Mouse (Mus musculus): Measurements from ENCODE around the gene Agpat1.

Agpat1 gene

DNA sequence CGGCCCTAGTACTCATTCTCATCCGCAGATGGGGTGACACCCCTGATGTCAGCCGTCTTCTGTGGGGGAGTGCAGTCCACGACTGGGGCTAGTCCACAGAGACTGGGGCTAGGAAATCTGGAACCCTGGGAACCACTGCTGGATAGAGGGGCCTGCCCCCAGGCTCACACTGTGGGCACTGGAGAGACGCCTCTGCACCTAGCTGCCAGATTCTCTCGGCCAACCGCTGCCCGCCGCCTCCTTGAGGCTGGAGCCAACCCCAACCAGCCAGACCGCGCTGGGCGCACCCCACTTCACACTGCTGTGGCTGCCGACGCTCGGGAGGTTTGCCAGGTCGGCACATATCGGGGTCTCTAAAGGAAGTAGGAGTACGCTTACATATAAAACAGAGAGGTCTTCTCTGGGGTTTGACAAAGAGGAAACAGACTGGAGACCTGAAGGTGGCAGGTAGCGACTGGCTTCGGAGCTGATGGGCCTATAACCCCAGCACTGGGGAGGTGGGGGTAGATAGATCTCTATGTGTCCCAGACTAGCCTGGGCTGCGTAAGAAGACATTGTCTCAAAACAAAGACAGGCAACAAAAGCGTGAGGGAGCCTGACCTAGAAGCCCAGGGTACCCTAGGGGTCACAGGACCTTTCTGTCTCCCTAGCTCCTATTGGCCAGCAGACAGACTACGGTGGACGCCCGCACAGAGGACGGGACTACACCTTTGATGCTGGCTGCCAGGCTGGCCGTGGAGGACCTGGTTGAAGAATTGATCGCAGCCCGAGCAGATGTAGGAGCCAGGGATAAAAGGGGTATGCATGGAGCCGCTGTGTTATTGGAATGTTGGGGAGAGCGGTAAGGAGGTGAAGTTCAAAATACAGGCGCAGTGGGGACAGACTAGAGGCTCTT, 17.9 kb upstream of the Agpat1 start:
- no peak for DNase-seq (ENCODE audit: low spot score in 2 of 2)

DNA sequence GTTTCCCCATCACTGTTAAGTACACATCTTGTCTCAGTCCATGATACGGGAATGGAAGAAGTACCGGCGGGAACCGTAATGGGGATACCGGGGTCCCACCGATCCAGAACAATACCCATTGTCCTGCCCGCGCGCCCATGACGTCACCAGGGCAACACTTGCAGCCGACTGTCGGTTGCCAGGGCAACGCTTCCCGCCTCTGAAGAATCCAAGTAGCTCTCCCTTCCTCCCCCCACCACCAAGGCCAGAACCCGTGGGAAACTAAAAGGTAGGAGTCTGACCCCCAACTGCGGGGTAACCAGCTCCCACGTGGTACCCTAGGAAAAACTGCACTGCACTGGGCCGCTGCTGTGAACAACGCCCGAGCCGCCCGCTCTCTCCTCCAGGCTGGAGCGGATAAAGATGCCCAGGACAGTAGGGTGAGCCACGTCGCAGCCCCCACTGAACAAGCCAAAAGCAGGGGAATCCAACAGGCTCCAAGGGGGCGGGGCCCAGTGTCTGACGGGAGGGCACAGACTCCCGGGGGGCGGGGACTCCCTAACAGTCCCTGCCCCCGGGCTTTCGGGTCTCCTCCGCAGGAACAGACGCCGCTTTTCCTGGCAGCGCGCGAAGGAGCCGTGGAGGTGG, 17.2 kb upstream of the Agpat1 start:
- DNase-seq (ENCODE audit: low spot score in 2 of 2): peak; percentile 72 to 85

DNA sequence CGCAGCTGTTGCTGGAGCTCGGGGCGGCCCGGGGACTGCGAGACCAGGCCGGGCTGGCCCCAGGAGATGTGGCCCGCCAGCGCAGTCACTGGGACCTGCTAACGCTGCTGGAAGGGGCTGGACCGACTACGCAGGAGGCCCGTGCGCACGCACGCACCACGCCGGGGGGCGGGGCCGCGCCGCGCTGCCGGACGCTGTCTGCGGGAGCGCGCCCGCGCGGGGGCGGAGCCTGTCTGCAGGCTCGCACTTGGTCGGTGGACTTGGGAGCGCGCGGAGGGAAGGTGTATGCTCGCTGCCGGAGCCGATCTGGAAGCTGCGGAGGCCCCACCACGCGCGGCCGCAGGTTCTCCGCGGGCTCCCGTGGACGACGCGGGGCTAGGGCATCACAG, 16.6 kb upstream of the Agpat1 start:
- peak; percentile 92 to 97 for DNase-seq (ENCODE audit: low spot score in 2 of 2)

DNA sequence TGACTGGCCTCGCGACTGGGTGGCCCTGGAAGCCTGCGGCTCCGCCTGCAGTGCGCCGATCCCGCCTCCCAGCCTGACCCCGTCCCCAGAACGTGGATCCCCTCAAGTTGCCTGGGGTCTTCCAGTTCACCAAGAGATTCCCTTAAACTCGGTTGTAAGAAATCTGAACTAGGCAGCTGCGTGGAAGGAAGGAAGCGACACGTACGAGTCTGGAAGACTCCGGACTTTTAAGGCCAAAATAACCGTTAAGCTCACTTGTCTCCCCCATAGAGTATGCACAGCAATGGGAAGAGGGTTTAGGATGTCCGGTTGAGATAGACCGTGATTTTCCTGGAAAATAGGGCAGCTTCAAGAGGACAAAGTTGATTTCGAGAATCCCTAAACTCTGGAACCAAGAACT, 16.2 kb upstream of the Agpat1 start:
- no peak for DNase-seq (ENCODE audit: low spot score in 2 of 2)

DNA sequence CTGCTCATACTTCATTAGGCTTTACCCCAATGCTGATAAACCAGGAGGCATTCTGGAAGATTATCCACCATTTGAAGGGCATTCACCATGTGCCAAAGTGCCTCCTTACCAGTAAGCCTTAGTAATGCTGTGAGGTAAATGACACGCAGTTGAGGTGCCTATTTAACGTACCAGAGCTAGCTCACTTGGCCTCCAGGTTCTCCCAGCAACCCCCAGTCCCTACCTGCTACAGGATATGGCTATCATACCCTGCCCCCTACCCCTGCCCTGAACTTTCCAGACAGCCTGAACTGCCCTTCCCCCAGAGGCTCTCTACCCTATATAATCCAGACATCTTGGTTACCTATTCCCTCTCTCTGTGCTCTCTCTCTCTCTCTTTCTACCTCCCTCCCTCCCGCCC, 15.3 kb upstream of the Agpat1 start:
- no peak for DNase-seq (ENCODE audit: low spot score in 2 of 2)

DNA sequence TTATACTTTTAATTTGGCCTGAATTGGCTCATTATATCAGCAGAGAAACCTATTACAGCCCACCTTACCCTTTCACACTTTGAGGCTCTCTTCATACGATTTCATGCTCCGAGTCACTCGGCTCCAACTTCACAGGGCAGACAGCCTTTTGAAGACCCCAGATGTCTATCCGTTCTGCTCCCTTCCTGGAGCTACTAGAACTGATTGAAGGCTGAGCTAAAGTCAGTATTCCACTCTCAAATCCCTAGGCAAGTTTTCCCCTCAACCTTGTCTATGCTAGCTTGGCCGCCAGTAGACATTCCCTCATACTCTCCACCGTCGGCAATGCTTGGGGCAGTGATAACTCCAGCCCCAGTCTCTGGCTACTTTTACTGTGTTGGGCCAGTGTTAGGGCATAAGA, 14.9 kb upstream of the Agpat1 start:
- DNase-seq (ENCODE audit: low spot score in 2 of 2): no peak

DNA sequence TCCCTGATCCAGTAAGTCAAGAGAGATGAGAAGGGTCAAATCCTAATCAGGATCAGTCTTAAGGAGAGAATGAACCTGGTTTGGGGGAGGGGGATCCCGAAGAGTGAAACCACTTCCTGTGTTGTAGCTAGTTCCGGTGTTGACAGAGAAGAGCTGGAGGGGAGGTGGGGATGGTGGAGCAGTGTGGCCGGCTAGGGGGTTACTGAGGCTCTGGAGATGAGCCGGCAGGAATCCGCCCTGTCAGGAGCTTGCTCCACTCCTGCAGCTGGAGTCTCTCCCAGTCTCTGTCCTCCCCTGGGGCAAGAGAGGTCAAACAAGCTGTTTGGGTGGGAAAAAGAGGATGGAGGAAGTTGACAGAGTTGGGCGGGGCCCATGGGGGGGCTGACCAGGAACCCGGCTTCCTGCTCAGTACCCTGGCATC, 14.4 kb upstream of the Agpat1 start, which contains the start of gene Gpsm3:
Gpsm3 (plus strand) TSS at position 126 of the 421 bp plus-strand sequence.
- DNase-seq (ENCODE audit: low spot score in 2 of 2): no peak

DNA sequence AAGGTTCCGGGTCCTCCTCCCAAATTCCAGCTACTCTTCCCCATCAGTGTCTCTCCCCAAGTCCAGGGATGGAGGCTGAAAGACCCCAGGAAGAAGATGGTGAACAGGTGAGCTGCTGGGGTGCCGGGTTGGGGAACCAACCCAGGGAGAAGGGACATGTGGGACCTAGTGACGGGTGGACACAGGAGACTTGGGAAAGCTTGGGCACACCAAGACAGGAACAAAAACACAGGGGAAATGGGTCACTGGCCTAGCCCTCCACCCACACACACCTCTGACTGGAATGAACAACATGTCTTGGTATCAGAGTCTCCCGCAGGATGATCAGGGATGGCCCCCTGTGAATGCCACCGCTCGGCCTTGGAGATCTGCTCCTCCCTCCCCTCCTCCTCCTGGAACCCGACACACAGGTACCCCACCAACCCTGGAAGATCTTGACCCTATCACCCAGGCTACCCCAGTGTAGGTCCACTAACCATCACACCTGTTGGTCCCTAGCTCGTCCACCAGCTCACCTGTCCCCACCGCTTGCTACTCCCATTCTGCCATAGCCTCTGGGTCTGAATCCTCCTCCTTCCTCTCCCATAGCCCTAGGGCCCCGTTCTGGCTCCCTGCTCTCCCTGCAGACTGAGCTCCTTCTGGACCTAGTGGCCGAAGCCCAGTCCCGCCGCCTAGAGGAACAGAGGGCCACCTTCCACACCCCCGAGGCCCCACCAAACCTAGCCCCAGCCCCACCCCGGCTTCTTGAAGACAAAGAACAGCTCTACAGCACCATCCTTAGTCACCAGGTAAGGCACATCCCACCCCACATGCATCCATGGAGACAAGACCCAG, 13.7 kb upstream of the Agpat1 start:
- no peak for DNase-seq (ENCODE audit: low spot score in 2 of 2)

DNA sequence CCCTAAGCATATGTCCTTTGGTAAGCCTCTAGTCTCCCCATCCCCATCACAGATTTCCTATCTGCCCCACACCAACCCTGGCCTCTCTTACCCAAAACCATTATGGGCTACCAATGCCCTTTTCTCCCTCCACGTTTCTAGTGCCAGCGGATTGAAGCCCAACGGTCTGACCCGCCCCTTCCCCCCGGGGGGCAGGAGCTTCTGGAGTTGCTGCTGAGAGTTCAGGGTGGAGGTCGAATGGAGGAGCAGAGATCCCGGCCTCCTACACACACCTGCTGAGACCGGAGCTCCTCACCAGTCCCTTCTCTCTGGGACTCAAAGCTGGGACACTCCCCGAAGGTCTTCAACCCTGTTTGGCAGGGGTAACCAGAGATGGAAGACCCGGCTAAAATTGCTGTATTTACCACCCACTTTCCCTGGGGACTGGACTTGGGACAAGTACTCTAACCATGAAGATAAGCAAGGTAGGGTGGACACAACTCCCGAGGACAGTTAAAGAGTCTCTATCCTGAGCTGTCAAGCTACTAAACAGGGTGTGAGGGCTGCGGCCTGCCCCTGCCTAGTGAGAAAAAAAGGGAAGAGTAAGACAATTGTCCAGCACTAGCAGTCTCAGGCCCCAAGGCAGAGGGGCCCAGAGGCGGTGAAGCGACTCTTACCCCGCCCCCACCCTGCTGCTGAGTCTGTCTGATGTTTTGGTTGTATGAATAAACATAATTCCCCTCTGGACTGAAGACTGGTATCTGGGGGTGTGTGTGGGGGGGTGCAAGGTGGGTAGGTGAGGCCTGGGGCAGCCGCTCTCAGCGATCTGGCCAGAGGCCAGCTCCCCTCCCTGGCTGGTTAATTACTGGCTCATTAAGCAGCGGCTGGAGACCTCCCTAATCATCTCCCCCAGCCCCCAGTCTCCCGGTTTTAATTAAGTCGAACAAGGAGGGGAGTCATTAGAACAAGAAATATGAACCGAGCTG, 12.8 kb upstream of the Agpat1 start, which contains the start of gene Pbx2:
Pbx2 (plus strand) TSS at position 238 of the 965 bp plus-strand sequence.
- peak in 1 of 2 experiments; percentile 37 for DNase-seq (ENCODE audit: low spot score in 2 of 2)

DNA sequence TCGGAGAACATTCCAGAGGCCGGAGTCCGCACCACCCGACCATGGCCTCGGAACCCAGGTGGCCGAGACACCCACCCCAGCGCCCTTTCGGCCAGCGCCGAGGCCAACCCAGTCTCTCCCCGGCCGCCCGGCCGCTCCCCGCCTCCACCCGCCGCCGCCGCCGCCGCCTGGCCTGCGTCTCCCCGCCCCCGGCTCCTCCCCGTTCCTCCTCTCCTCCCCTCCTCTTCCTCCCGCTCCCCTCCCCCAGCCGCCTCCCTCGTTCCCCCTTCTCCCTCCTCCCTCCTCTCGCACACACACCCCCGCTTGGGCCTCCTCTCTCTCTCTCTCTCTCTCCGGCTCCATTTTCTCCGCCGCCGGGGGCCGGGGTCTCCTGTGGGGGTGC, 12.1 kb upstream of the Agpat1 start:
- DNase-seq (ENCODE audit: low spot score in 2 of 2): peak; percentile 77 to 88

DNA sequence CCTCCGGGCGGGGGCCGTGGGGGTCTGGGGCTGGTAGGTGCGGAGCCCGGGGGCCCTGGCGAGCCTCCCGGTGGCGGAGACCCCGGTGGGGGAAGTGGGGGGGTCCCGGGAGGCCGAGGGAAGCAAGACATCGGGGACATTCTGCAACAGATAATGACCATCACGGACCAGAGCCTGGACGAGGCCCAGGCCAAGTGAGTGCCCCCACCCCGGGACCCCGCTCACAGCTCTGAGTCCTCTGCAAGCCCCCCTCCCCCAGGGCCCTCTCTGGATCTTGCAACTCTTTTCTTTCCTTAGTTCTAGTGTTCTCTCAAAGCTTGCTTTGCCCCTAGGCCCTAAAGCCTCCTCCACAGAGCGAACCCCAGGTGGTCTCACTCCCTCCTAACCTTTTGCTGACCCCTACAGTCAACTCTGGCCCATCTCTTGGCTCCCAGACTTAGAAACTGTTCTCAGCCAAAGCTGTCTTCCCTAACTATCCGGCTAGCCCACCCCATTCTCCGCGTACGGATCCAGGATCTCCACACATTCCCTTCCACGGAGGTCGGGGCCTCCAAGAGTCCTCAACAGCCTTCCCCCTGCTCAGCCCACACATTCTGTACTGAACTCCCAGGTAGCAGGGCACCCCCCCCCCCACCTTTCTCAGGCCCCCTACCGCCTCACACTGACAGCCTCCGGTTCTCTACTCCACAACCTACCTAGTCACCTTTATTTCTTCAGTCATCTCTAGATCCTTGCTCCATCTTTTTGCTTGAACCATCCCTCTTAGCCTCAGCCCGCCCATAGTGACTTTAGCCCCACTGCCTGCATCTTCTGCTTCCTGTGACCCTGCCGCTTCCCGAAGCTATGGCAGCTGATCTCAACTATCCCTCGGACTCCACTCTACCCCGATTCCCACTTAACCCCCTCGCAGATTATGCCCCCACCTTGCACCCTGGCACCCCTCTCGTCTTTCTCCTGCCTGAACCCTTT, 11.2 kb upstream of the Agpat1 start:
- peak in 1 of 2 experiments; percentile 48 for DNase-seq (ENCODE audit: low spot score in 2 of 2)

DNA sequence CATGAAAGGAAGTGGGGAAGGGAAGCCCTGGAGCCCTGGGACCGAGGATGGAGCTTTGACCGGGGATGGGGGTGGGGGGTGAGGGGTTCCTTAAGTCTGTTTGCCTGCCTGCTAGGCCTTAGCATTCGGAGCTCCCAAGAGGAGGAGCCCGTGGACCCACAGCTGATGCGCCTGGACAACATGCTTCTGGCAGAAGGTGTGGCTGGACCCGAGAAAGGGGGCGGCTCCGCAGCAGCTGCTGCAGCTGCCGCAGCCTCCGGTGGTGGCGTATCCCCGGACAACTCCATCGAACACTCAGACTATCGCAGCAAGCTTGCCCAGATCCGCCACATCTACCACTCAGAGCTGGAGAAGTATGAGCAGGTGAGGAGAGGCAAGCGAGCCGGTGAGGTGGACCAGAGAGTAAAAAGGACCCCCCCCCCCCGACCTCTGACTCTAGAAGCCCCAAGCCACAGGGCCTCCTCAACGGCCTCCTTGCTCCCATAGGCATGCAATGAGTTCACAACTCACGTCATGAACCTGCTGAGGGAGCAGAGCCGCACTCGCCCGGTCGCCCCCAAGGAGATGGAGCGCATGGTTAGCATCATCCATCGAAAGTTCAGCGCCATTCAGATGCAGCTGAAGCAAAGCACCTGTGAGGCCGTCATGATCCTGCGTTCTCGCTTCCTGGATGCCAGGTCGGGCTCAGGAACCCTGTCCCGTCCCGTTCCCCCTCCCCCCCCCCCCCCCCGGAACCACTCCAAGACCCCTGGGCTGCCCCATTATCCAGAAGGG, 10.1 kb upstream of the Agpat1 start:
- DNase-seq (ENCODE audit: low spot score in 2 of 2): no peak

DNA sequence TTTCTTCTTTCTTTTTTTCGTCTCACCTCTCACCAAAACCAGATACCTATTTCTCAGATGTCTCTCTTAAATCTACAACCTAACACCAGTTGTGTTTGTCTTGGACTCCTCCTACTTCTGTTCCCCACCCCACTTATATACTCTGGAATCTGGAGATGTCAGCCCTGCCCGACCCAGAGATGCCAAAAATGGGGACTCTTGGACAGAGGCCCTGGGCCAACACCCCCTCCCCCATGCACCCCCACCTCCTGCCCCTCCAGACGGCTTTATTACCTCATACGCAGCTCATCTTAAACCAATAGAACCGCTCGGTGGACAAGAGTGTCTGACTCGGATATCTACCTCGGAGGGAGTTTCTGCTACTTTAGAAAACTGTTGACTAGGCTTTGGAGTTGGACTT, 8.0 kb upstream of the Agpat1 start:
- DNase-seq (ENCODE audit: low spot score in 2 of 2): no peak

DNA sequence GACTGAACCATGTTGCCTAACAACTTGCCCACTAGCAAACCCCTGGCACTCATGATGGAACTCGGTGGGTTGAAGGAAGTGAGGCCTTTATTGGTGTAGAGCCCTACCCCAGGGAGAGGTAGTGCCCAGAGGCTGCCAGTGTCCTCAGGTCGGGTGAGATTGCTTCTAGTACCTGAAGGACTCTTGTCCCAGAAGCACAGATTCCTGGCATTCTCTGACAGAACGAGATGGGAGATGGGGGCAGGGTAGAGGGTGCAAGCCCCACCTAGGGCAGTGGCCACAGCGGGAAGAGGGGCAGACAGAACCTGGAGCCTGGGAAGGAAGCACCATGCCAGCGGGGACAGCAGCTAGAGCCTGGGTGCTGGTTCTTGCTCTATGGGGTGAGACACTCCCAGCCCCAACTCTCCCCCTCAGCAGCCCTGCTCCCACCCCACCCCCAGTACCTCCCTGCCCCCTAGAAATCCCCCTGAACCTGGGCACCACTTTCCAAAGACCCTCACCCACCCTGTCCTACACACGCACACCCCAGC, 6.4 kb upstream of the Agpat1 start, which contains the start of gene Ager:
Ager (plus strand) TSS at position 297 of the 530 bp plus-strand sequence.
- DNase-seq (ENCODE audit: low spot score in 2 of 2): no peak

DNA sequence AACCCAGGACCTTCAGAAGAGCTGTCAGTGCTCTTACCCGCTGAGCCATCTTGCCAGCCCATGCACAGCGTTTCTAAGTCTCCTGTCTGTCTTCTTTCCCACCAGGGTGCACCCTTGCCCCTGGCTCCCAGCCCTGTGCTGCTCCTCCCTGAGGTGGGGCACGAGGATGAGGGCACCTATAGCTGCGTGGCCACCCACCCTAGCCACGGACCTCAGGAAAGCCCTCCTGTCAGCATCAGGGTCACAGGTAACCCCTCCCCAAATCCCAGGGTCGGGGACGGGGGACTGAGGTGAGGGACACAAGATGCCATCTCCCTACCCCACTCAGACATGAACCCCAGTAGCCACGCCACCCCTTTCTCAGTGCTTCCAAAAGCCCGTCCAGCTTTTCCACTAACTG, 4.2 kb upstream of the Agpat1 start:
- no peak for DNase-seq (ENCODE audit: low spot score in 2 of 2)

DNA sequence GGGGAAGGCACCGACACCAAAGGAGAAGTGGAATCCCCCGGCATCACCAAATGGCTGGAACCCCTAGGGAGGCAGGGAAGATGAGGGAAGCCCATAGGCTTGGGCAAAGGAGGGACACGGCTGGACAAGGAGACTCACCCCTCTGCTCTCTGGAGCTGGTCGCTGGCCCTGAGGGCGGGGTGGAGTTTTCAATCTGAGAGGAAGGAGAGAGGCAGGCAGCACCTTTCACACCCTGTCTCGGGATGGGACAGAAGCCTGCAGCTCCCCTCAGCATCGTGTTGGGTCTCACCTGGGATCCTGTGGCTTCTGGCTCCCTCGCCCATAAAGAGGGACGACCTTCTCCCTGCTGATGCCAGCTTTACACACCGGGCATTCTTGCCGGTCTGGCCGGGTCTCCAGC, 2.3 kb upstream of the Agpat1 start:
- no peak for DNase-seq (ENCODE audit: low spot score in 2 of 2)

DNA sequence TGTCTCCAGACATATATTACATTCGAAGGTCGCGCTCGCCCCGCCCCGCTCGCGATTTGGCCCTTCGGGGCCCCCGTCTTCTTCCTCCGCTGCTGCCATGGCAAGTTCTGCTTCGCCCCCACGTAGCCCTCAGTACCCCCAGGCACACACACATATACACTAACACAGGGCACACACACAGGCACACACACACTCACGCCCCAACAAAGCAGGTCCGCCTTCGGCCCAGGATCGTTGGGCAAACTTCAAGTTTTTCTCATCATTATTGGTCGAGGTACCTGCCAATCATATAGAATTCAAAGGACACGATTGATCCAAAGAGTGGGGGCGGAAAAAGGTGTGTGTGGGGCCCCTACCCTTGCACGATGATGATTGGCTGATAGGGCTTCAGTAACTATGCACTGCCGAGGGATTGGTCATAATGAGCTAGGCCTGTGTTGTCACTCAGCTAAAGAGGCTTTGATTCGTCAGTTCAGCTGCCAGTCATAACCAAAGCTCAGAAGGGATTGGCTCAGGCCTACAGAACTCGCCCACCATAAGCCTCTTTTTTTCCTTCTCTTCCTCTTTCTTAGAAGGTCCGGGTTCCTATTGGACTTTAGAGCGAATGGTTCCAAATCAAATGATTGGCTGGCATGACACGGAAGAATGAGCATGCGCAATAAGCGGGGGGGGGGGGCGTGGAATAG, 544 bp upstream of the Agpat1 start, which contains the start of gene Rnf5:
Rnf5 (minus strand) TSS at position 316 of the 686 bp plus-strand sequence.
- DNase-seq (ENCODE audit: low spot score in 2 of 2): peak; percentile 96 to 99

All from cerebellum, postnatal 4 days (tissue).